Mouse (Mus musculus) urinary bladder, postnatal 4 days (tissue): Measurements from ENCODE around the gene Scp2.

Experiments used
- DNase-seq, 2 experiments: peaks; one replicate each; pipeline ENCODE4 v3.0.0; 2021 to 2022; ENCODE audit warnings: low spot score in 2 of 2

Scp2 gene

GRCm38 (mm10) chr4:108018961-108019921 lies 125.6 kb downstream of the Scp2 start:
- DNase-seq = no peak

- DNase-seq = no peak
These were observed 126.4 kb downstream of the Scp2 start for GRCm38 (mm10) chr4:108018241-108018923.

GRCm38 (mm10) chr4:108017839-108018238 lies 127.0 kb downstream of the Scp2 start:
- no peak for DNase-seq

DNA sequence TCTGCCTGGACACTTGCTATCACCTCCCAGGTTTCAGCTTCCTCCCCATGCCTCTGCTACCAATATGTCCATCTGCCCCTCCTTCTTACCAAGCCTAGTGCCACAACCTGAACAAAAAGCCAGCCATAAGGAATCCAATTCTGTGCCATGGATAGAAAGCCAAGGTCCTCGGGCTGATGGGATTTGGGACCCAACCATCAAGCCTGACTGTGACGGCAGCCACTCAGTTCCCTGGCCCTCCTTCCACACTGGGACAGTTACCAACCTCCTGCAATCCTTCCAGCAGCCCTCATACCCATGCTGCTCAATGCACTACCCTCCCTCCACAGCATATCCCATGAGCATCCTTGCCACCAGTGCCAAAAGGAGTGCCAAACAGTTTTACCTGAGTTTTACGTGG lies 128.5 kb downstream of the Scp2 start:
- no peak for DNase-seq

DNA sequence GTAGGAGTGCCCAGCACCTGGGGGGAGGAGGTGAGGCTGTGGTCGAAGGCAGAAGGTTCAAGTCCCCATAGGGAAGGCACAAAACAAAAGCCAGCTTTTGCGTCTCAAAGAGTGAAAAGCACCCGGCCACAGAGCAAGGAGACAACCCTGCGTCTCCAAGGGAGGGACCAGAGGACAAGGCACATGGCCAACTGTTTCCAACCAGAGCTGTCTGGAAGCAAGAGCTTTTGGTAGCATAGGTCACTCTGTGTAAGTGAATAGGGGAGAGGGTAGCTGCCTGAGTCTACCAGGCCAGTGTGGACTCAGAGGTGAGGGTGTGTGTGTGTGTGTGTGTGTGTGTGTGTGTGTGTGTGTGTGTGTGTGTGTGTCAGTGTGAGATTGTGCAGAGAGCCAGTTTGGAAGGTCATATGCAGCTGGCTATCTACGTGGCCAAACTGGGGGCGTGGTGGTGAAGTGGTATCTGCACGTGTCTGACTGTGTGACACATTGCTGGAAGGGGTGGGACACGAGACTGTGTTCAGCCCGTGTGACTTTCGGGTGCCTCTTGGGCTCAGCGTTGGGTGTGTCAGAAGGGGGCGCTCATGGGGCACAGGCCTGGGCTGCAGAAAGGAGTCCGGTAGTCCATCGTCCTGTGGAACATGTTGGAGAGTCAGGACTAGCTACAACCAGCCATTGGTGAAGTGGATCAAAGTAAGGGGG lies 129.6 kb downstream of the Scp2 start:
- DNase-seq = peak; percentile 52 to 78

DNA sequence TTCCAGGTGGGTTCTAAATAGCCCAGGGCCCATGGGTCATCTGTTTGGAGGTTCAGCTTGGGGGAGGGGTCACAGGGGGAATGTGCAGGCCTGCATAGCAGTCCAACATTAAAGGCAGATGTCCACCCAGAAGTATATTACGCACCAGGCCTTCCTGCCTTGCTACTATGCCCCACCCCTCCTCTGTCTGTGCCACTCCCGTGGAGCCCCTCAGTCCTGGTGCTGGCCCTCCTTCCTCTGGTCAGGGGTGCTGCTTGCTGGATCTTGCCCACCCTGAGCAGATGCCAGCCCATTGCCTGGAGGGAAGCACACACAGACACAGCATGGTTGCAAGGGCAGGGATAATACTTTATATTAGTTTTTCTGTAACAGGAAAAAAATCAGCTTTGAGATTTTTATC lies 130.3 kb downstream of the Scp2 start:
- no peak for DNase-seq

- DNase-seq = no peak
These were observed 136.3 kb downstream of the Scp2 start for GRCm38 (mm10) chr4:108008541-108008940.

DNA sequence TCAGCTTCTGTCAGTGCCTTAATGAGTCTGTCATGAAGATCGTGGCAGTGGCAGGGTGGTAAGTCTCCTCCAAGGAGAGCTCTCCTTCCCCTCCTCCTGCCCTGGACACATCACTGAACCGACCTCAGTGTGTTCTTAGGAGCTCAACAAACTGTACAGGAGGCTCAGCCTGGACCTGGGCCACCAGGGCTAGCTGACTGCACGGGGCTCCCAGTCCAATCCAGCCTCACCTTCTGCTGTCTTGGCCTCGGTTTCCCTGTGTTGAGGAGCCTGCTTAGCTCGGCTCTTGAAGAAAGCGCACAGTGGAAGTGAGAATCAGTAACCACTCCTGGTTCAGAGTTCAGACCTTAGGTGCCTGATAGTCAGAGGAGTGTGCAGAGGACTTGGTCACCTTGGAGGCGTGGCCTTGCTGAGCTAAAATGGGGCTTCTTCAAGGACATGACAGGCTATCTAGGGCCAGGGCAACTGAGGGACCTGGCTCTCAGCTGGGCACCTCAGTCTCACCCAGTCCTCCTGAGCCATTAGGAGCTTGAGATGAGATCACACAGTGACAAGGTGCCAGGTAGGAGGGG lies 137.2 kb downstream of the Scp2 start:
- no peak for DNase-seq

DNA sequence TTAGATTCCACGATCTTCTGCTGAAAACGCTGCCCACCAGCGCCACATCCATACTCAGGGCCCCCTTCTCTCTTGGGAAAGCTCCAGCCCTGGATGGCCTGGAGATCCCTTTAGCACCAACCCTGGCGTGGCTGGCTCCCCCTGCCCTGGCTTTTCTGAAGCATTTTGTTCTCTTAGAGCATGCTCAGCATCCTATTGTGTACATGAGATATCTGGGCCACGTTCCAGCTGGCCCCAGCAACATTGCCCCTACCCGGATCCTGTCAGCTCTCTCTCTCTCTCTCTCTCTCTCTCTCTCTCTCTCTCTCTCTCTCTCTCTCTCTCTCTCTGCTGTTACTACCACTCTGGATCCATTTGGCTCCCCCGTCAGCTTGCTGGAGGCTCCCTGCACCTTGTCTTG lies 139.5 kb downstream of the Scp2 start:
- no peak for DNase-seq

DNA sequence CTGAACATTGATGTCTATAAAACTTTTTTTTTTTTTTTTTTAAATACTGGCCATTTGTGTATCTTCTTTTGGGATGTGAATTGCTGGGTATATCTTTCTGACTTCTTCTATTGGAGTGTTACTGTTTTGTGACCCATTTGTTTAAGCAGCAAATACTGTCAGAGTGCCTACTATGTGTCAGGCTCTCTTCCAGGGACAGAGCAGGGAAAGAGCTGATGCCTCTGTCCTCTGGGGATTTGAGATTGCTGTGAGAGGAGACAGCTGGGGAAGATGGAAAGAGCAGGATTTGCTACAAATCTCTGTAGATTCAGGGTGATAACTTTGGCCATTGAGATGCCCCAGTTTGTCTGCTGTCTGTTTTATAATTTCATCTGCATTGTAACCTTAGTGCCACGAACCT lies 145.4 kb downstream of the Scp2 start:
- DNase-seq = no peak

DNA sequence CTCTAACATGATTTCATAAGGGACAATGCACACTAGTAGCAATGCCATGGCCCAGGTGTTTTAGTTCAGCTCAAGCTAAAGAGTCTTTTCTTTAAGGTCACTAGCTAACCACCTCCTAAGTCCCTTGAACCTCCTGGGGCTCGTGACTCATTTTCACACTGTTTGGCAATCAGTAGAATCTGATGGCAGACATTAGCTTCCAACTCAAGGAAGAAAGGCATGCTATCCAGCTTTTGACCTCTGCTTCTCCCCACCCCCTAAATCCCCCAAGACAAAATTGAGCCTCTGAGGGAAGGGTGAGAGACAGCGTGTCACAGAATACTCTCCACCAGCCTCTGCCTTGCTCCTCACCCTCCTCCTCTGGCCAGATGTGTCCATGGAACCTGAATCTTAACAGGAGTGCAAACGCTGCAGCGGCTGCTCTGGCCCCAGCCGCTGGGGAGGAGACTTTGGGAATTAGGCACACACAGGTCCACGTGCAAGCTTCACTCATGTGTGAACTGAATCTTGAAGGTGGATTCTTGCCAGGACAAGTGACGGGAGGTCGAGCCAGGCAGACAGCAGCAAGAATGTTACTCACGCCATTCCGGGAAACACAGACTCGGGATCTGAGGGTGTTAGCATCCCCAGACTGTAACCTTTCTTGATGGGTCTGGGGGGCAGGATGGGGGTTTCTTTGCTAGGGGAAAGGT lies 146.0 kb downstream of the Scp2 start:
- peak; percentile 58 to 71 for DNase-seq

GRCm38 (mm10) chr4:107996418-107996986 lies 148.3 kb downstream of the Scp2 start:
- DNase-seq = peak in 1 of 2 experiments; percentile 44

GRCm38 (mm10) chr4:107995727-107996126 lies 149.1 kb downstream of the Scp2 start:
- DNase-seq = no peak

GRCm38 (mm10) chr4:107995011-107995410 lies 149.8 kb downstream of the Scp2 start:
- no peak for DNase-seq
